Mouse (Mus musculus) testis, postnatal 10 days (tissue): Measurements from ENCODE around the gene Pir.
A peak's percentile ranks its signal among the peaks of the same experiment; 100 is the strongest.

Experiments
- DNase-seq: peaks from one replicate; pipeline ENCODE4 v3.0.0; 2021; ENCODE audit warnings: low spot score

Pir gene

DNA sequence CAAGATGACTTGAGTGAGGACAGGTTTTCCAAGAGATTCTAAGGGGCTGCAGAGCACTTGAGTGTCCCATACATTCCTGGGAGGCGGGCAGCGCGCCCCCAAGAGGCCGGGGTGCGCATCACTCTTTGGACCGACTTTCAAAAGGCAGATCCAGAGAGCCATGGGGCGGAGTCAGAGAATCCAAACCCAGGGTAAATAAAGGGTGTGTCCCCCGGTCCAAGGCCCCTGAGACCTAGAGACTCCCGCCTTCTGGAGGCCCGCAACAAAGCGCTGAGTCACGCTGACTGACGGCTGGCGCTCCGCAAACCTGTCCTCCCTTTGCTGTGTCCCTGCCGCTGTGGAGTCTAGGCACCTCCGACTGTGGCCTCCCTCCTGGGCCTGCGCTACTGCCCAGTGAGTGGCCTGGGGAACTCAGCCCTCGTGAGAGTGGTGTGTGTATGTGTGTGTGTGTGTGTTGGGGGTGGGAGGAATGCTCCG is at the start of gene Pir:
TSS of gene Pir (plus strand) at position 87 of the 477 bp plus-strand sequence.
- DNase-seq, result peak; percentile 63

DNA sequence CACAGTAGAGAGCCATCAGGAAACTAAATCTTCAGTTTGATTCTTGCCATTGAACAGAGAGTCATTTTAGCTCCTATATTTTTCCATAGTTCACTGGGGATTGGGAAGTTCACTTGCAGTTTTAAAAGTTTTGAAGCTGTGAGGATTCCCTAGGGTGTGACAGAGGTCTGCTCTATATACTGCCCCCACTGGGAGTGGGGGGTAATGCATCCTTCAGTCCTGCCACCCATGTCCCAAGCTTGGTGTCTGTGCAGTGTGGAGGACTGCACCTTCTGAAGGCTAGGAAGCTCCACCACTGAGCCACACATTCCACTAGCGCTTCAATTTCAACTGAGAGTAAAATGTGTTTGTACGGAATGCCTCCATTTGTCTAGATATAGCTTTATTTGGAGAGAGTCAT is 47.2 kb upstream of the Pir start:
- DNase-seq, result peak; percentile 36

- DNase-seq, result no peak
These were observed 35.8 kb upstream of the Pir start for GRCm38 (mm10) chrX:164233380-164233779.

DNA sequence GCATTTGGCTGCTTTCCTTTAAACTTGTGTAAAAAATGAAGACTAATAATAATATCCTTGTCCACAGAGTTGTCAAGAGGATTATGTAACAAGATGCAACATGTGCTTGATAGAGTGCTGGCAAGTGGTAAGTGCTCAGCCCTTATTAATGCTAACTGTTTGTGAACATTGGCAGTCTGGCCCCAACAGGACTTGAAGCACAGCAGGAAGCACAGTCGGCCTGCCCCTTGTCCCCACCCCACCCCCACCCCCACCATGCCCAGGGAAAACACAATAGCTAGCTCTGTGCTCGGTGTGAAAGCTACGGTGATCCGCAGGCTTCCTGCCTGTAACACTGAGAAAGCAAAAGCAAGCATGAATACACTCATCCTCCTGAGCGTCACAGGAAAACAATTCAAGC is 23.5 kb upstream of the Pir start:
- no peak for DNase-seq

DNA sequence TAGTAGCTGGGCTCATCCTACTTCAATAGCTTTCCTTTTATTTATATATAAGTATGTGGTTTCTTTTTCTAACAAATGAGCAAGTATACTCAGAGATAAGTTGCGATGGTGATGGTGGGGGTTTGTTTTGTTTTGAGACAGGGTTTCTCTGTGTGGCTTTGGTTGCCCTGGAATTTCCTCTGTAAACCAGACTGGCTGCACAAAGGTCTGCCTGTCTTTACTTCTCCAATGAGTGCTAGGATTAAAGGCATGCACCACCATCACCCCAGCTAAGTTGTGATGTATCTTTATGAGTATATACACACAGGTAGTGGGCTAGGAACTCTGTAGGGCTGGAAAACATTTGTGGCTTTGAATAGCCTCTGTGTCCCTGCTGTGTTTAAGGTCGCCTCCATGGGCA is 22.4 kb upstream of the Pir start:
- DNase-seq, result no peak

- DNase-seq, result no peak
These were observed 12.6 kb upstream of the Pir start for GRCm38 (mm10) chrX:164256527-164256926.

DNA sequence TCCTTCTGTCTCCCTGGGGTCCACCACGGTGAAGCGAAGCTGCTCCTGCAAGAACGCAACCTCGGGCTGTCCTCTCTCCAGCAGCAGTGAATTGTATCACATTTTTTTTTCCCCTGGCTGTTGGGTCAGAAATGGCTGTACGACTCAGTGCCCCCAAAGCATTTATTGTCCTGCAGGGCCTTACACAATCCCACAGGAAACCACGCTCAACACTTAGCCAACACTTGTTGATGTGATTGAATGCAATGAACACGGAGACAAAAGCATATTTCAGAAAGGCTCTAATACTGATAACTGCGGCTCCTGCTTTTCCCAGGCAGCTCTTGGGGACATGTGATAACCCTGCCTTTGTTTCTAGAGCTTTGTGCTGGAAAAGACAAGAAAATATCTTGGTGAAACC is 11.1 kb upstream of the Pir start, which contains the start of gene Bmx:
TSS of gene Bmx (minus strand) at position 137 of the 400 bp plus-strand sequence.
- DNase-seq, result no peak

DNA sequence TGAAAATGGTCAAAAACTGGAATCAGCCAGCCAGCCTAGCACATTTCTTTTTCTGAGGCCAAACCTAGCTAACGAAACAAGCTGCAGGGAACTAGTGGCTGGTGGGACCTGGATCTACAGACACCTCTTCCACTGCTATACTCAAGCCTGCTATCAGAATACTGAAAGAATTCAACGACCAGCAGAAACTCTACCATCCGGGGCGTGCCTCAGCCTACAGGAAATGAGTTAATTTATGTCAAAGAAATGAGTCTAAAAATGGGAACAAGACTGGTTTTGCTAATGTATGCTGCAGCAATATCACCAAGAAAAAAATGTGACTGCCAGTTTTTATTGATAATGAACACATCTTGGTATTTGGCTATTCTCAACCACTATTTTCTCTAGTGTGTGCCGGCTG is 10.5 kb upstream of the Pir start:
- DNase-seq, result no peak

DNA sequence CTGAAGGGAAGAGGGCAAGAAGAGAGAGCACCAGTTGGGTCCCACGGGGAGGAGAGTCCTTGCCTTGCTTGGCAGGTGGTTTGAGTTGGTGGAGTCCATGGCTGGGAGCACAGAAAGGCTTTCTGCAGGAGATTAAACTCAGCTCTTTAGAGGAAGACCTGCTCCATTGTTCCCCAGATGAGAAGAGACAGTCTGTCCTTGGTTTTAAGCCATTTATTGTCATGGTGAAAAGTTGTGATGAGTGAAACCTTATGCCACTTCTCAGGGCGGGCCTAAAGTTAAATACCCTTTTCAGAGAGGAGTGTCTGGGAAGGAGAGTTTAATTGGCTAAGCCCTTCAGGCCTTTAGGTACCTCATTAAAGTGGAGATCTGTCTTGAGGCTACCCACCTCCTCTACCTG is 6.9 kb upstream of the Pir start:
- no peak for DNase-seq

- no peak for DNase-seq
These were observed 4.3 kb upstream of the Pir start for GRCm38 (mm10) chrX:164264861-164265260.

DNA sequence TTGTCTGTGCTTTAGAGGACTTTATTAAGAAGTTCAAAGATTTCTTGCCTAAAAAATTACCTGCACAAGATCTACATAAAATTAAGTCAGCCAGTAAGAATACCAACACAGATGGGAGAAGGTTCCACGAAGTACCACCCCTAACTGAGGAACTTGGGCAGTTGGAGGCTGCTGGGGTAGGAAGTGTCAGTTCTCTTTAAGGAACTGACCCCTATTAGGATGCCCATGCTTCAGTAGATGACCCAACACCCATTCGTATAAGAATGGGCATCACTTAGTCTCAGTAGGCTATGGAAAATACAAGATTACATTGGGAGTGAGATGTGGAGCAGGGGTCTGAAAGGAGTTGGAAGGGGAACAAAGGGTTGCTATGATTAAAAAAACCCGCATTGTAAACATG is 1.4 kb downstream of the Pir start:
- no peak for DNase-seq

GRCm38 (mm10) chrX:164275536-164275935 is 6.4 kb downstream of the Pir start:
- DNase-seq, result no peak

- DNase-seq, result no peak
These were observed 11.9 kb downstream of the Pir start for GRCm38 (mm10) chrX:164280918-164281647.

- no peak for DNase-seq
These were observed 14.6 kb downstream of the Pir start for GRCm38 (mm10) chrX:164283808-164284207.

DNA sequence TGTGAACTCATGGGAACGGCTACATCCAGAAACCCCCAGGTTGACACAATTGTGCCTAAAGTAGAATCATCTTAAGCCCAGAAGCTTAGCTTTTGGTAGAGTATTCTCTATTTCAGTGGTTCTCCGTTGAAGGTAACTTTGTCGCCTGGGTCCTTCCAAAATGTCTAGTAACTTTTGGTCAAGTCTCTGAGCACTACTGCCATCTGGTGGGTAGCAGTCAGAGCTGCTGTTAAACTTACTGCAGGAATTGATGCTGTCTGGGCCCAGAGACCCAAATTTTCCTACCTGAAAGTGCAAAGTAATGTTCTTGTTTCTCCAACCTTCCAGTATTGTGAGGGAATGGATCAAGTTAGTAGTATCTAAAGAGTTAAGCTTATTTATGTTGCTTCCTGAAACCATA is 17.9 kb downstream of the Pir start:
- DNase-seq, result peak; percentile 35

GRCm38 (mm10) chrX:164291147-164291546 is 22.0 kb downstream of the Pir start:
- DNase-seq, result no peak

GRCm38 (mm10) chrX:164306250-164306649 is 37.1 kb downstream of the Pir start:
- no peak for DNase-seq

GRCm38 (mm10) chrX:164313876-164314275 is 44.7 kb downstream of the Pir start:
- no peak for DNase-seq

GRCm38 (mm10) chrX:164318554-164318953 is 49.4 kb downstream of the Pir start:
- no peak for DNase-seq

- no peak for DNase-seq
These were observed 50.9 kb downstream of the Pir start for GRCm38 (mm10) chrX:164320031-164320430.

- no peak for DNase-seq
These were observed 53.3 kb downstream of the Pir start for GRCm38 (mm10) chrX:164322492-164322891.

DNA sequence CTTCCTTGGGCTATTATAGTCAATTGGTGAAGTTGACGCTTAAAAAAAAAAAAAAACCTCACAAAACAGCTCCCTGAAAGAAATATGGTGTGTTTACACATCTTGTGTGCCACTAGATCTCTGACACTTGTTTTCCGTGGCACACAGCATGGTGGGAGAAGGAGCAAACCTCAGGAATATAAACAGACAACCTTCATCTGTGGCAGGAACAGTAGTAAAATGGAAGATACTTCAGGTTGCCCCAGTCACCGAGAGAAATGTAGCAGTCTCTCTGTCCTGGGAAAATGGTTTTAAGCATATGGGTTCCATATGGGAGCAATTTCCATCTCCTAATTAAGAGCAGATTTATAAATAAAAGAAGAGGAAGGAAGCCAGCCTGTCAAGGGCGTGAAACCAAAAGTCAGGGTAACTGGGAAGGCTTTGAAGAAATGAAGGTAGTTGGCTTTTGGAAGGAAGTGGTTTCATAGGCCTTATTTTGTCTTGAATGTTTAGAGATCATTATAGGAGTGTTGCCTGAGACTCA is 54.3 kb downstream of the Pir start:
- DNase-seq, result no peak

DNA sequence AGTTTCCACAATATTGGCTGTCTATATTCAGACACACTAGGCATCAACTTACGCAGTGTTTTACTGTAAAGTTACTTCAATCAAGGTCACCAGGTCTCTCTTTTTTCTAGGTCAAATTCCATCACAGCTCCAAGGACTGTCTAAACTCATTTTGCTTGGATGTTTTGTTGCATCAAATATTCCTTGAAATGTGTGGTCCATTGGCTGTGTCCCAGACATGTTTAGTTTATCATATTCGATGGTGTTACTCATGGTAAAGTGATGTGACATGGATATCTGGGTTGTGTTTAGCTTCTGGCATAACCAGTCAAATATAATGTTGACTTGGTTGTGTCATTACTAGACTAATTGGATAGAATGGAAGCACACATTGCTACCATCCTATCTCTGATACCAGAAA is 61.2 kb downstream of the Pir start:
- DNase-seq, result no peak

DNA sequence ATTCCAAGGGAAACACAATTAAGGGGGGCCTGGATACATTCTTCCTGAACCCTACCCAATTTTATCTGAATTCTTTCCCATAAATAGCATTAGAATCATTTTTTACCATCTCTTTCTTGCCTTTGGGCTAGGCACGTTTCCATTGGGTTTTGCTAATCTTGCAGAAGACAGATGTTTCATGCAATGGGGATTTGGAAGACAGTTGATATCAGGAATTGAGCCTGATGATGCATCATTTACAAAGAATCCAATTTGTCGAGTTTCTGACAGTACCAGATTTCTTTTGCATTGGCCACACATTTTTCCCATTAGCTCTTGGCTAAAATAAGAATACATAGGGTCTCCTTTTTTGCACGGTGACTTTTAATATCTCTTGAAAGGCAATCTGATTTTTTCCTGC is 61.6 kb downstream of the Pir start:
- no peak for DNase-seq
